Mouse (Mus musculus) stomach, postnatal 0 days (tissue): ENCODE measurements around the gene Wdr45. TPM values are rescaled to one million over a fixed set of nuclear protein-coding genes. Genes with fewer than 3 reads are reported as not detected.
A peak's percentile ranks its signal among the peaks of the same experiment; 100 is the strongest.

Experiments
- ATAC-seq: fragments of 200-750 bp; cut with Nextera tagmentation; 2 replicates; pipeline ENCODE4 v1.8.0; 2017; ENCODE audit not compliant: low FRiP score, low TSS enrichment
- DNase-seq: peaks from one replicate; pipeline ENCODE4 v3.0.0-alpha.2; 2016; ENCODE audit warnings: low spot score
- H3K27ac ChIP-seq: fragments of 300-500 bp; sonication (generic); replicated peaks from 2 replicates; pipeline ENCODE4 v1.5.1; 2014; ENCODE audit warnings: mild to moderate bottlenecking, control low read depth
- H3K27me3 ChIP-seq: fragments of 300-500 bp; sonication (generic); 2 replicates; pipeline ENCODE4 v1.6.1; 2014; ENCODE audit warnings: low read length; ENCODE audit not compliant: control insufficient read depth, insufficient read depth
- H3K36me3 ChIP-seq: fragments of 300-500 bp; sonication (generic); 2 replicates; pipeline ENCODE4 v1.6.1; 2014; ENCODE audit warnings: low read length, mixed read lengths; ENCODE audit not compliant: control insufficient read depth, insufficient read depth
- H3K4me1 ChIP-seq: fragments of 300-500 bp; sonication (generic); replicated peaks from 2 replicates; pipeline ENCODE4 v1.6.1; 2014; ENCODE audit warnings: antibody characterized with exemption; ENCODE audit not compliant: control insufficient read depth, insufficient read depth
- H3K4me2 ChIP-seq: fragments of 300-500 bp; sonication (generic); replicated peaks from 2 replicates; pipeline ENCODE4 v1.6.1; 2014; ENCODE audit warnings: low read depth, mild to moderate bottlenecking, control low read depth, moderate library complexity
- H3K4me3 ChIP-seq: fragments of 300-500 bp; sonication (generic); 2 replicates; pipeline ENCODE4 v1.5.1; 2014; ENCODE audit warnings: low read depth, low read length, control low read depth
- H3K9ac ChIP-seq: fragments of 300-500 bp; sonication (generic); 2 replicates; pipeline ENCODE4 v1.6.1; 2014; ENCODE audit warnings: mild to moderate bottlenecking, low read length, control low read depth, mixed read lengths
- H3K9me3 ChIP-seq: fragments of 300-500 bp; sonication (generic); 2 replicates; pipeline ENCODE4 v1.6.1; 2016; ENCODE audit warnings: low read length; ENCODE audit not compliant: control insufficient read depth
- CTCF ChIP-seq: IDR thresholded peaks from 2 replicates; pipeline ENCODE4 v1.5.1; 2016; ENCODE audit warnings: antibody characterized with exemption, low read depth, mild to moderate bottlenecking, moderate library complexity
- EP300 ChIP-seq: optimal IDR thresholded peaks from 2 replicates; pipeline ENCODE3; 2016; ENCODE audit warnings: antibody characterized with exemption
- WGBS: fragments of 180-500 bp; shearing (Covaris S2); extraction: QIAGEN DNeasy Blood & Tissue Kit; methylation state at CpG from one replicate; pipeline ENCODE4 v1.1.7; 2014; 5-methylcytosine and 5-hydroxymethylcytosine counted together
- polyA plus RNA-seq: library from polyadenylated mRNA; unstranded; fragments of >200 nt; fragmentation: Nextera tagmentation; extraction: Ambion mirVana; gene quantifications from 2 replicates; pipeline ENCODE4 v1.2.1, GENCODE M21; 2015

The Wdr45 gene
- polyA plus RNA-seq, 1 experiment from 2014 or later = 30.3 TPM

DNA sequence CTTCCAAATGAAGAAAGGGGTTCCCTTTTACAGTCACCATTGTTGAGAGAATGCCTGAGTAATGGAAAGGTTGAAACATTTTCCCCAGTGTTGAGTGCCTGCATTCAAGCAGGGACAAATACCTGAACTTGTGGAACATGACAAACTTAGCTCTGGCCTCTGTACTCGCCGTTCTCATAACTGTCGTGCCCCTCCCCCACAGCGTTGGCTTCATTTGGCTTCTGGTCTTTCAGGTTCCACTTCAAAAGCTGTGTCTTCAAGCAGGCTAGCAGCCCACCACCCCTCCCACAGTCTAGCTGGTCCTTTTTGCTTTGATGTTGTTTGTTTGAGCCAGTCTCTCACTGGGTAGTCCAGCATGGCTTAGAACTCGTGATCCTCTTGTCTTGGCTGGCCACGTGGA, 41.4 kb upstream of the Wdr45 start:
- ATAC-seq = no peak
- TF ChIP-seq CTCF = no peak
- TF ChIP-seq EP300 = no peak
- no peak overlapping the region for H3K4me3 ChIP-seq
- no peak overlapping the region for H3K27ac ChIP-seq
- H3K4me2 ChIP-seq = no peak overlapping the region
- DNase-seq = peak; percentile 22
- H3K4me1 ChIP-seq = no peaks in the 10 kb centered on the region
- H3K27me3 ChIP-seq = no peaks in the 10 kb centered on the region
- no peaks in the 10 kb centered on the region for H3K9me3 ChIP-seq
- WGBS = 36% methylated on average over 6 of the region's 6 CpGs
- H3K36me3 ChIP-seq = no peaks in the 10 kb centered on the region
- H3K9ac ChIP-seq = no peak overlapping the region

DNA sequence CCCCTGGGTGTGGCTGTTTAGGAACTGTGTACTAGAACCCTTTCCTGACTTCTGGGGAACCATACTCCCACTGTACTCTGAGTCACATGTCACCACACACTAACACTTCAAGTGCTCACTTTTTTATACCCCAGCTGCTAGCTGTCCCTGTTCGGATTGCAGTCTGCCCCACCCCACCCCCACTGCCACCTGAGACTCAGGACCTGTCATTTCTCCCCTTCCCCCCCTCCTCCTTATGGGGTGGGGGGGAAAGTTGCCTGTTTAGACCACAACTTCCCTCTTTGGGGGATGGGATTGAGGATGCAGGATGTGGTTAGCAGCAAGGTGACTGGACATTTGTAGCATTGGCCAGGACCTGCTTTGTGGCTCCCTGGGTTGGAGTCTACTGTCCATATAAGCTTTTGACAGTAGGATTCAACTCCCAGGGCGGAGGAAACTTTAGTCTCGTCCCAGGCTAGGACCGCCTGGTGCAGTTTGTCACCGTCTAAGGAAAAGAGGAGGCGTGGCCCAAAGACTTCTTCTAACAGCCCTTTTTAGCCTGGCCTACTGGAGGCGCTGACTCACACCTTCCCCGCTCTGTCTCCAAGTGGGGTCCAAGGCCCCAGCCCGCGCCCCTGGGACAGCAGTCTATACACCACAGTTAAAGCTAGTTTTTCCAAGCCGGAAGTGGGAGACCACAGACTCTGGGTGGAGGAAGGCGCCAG, 40.4 kb upstream of the Wdr45 start:
- no peaks in the 10 kb centered on the region for H3K27me3 ChIP-seq
- H3K4me1 ChIP-seq = no peaks in the 10 kb centered on the region
- 17% methylated on average over 12 of the region's 12 CpGs for WGBS
- H3K36me3 ChIP-seq = no peaks in the 10 kb centered on the region
- DNase-seq = peak; percentile 57
- no peak overlapping the region; the same call in 1 of the 2 replicates for H3K4me3 ChIP-seq
- ATAC-seq = peak; percentile 52
- 0 out of 2 replicates have a peak overlapping the region, but pooled peaks have one; percentile 13 for H3K9ac ChIP-seq
- peak overlapping the region; percentile 83 for H3K27ac ChIP-seq
- H3K9me3 ChIP-seq = no peaks in the 10 kb centered on the region
- TF ChIP-seq CTCF = peak; percentile 22; the same call in 1 of the 2 replicates
- no peak for TF ChIP-seq EP300
- peak overlapping the region; percentile 49 for H3K4me2 ChIP-seq

DNA sequence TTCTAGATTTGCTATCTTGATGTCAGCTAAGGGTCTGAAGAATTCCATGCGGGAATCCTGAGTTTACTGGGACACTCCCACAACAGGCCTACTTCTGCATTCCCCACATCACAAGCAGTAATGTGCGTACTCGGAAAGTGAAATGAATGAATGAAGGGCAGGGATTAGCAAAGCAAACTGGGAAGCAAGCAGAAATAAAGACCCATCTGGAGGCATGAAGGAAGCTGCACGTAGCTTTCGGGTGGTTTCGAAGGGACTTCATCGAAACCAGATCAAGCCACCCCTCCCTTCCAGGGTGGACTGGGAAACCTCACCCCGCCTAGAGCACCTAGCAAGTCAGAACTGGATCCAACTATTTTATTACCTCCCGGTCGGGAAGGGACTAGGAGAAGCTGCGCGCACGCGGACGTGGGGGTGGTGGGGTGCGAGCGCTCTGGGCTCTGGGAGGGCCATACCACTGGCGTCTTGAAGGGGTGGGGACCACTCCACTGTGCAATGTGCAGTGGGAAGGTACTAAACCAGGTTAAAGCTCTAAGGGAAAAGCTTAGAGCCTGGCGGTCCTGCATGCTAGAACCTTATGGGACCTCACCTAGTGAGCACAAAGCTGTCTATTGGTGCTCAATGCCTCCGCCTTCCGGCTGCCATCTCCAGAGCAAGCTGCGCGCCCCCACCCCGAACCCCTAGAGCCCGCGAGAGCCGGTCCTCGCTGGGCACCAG, 39.7 kb upstream of the Wdr45 start:
- DNase-seq (peak; percentile 54), ATAC-seq (peak; percentile 39)
- H3K36me3 ChIP-seq = no peaks in the 10 kb centered on the region
- H3K27me3 ChIP-seq = no peaks in the 10 kb centered on the region
- peak overlapping the region; percentile 49 for H3K4me2 ChIP-seq
- peak overlapping the region; percentile 83 for H3K27ac ChIP-seq
- H3K9me3 ChIP-seq = no peaks in the 10 kb centered on the region
- TF ChIP-seq EP300 (no peak), CTCF (no peak)
- H3K4me3 ChIP-seq = peak overlapping the region; percentile 21
- H3K4me1 ChIP-seq = no peaks in the 10 kb centered on the region
- WGBS = 15% methylated on average over 28 of the region's 28 CpGs
- 0 out of 2 replicates have a peak overlapping the region, but pooled peaks have one; percentile 13 for H3K9ac ChIP-seq

DNA sequence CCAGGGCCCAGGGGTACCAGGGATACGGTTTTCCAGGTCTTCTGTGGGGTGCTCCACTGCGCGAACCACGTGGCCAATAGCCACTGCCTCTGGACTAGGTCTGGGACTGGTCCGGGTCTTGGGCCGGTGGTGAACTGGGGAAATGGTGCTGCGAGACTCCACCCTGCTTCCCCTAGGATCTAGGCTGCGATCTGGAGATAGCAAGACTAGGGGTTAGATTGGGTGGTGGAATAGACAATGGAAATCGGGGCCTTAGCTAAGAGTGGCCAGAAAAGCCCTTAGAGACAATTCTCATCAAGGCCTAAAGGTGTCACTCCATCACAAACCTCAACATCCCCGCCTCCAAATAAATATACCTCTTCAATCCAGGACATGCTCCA, 39.1 kb upstream of the Wdr45 start:
- peak; percentile 2; the same call in 1 of the 2 replicates for ATAC-seq
- H3K27ac ChIP-seq = peak overlapping the region; percentile 83
- peak overlapping the region; percentile 49 for H3K4me2 ChIP-seq
- no peaks in the 10 kb centered on the region for H3K9me3 ChIP-seq
- TF ChIP-seq CTCF (no peak), EP300 (no peak)
- no peaks in the 10 kb centered on the region for H3K27me3 ChIP-seq
- no peak overlapping the region for H3K9ac ChIP-seq
- H3K4me3 ChIP-seq = peak overlapping the region; percentile 21
- no peaks in the 10 kb centered on the region for H3K36me3 ChIP-seq
- DNase-seq = no peak
- H3K4me1 ChIP-seq = no peaks in the 10 kb centered on the region
- WGBS = 27% methylated on average over 10 of the region's 10 CpGs

DNA sequence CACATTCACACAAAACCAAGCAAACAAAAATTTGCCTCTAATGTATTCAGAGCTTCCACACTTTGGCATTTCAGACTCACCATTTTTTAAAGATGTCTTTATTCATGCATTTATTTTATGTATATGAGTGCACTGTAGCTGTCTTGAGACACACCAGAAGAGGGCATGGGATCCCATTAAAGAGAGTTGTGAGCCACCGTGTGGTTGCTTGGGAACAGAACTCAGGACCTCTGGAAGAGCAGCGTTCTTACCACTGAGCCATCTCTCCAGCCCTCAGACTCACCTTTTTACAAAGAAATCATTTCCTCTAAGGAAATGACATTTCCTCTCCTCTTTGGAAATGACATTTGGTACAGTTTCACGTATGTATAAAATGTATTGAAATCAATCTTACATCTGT, 35.1 kb upstream of the Wdr45 start:
- no peak for ATAC-seq
- no peaks in the 10 kb centered on the region for H3K9me3 ChIP-seq
- TF ChIP-seq EP300 (no peak), CTCF (peak; percentile 41)
- H3K4me3 ChIP-seq = no peak overlapping the region
- no peak overlapping the region for H3K4me2 ChIP-seq
- H3K27ac ChIP-seq = no peak overlapping the region
- no peaks in the 10 kb centered on the region for H3K36me3 ChIP-seq
- H3K4me1 ChIP-seq = no peaks in the 10 kb centered on the region
- DNase-seq = no peak
- no peak overlapping the region for H3K9ac ChIP-seq
- no peaks in the 10 kb centered on the region for H3K27me3 ChIP-seq
- WGBS = 24% methylated on average over 3 of the region's 3 CpGs
